Mouse (Mus musculus): ENCODE data around the gene Gm11564.
"Not testable (repeated sequence)": the region's sequence is repeated elsewhere in the genome, so short reads cannot be mapped to it uniquely, and the experiment has no call there.

Gene Gm11564

DNA sequence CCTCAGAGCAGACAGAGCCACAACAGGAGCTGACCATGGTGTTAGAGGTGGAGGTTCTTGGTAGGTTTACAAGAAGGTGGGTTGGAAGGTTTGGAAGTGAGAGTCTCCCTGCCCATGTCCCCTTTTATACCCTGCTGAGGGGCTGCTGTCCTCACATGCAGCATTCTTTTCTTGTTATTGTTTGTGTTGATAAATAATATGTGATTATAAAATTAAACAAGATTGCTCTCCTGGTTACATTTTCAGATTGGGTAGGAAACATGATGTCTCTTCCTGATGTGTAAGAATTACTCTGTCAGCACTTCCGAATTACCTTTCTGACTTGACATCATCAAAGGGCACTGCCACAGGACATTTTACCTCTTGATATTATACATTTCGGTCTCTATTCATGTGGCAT is at the start of gene Gm11564:
Gene Gm11564 (minus strand): TSS at position 101 of the 400 bp plus-strand sequence.
- DNase-seq (ENCODE audit: extremely low read depth, insufficient read length, low spot score), result not testable (repeated sequence)

DNA sequence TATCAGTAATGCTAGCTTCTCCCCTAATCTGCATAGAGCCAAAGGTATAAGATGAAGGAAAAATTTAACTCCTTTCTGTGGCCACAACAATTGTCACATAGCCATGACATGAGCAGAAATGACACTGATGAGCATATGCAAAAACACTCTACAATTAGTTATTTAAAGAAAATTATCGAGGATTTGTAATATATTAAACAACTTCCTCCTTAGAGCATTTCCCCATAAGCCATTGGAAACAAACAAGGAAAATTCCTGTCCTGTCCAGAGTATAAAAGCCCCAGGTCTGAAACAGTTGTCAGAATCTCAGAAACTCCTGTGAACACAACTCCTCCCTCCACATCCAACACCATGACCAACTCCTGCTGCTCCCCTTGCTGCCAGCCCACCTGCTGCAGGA is 48.7 kb upstream of the Gm11564 start, which contains the start of gene Gm11559:
Gene Gm11559 (plus strand): TSS at position 301 of the 400 bp plus-strand sequence.
- DNase-seq (ENCODE audit: extremely low read depth, insufficient read length, low spot score), result not testable (repeated sequence)

DNA sequence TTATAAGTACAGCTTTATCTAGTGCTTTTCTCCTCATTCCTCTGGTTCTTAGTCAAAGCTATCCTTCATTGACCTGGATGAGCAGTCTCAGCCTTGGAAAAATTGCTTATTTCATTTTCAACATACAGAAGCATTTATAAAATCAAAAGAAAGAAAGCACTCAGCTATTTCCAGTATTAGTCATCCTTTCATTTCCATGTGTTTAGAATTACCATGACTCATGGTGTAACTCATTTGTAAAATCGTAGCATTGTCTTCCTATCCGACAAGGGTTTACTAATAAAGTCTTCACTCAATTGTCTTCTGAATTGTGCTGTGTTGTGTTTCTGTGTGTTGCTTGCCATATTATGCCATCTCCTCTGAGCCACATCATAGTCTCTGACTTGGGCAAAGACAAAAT is 43.3 kb upstream of the Gm11564 start:
- DNase-seq (ENCODE audit: extremely low read depth, insufficient read length, low spot score), result no peak

DNA sequence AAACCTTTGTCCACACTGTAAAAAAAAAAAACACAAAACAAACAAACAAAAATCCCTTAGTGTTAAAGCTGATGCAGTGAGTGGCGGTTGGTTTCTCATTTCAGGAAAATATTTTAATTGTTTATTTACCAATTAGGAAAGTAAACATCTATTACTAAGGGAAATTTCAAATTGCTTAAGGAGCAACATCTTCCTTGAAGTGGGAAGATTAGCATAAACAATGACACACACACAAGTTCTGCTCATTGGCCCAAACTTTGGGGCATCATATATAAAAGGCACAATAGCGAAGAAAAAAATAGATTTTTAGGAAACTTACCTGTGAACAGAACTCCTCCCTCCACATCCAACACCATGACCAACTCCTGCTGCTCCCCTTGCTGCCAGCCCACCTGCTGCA is 42.2 kb upstream of the Gm11564 start, which contains the start of gene Gm11568:
Gene Gm11568 (plus strand): TSS at position 301 of the 400 bp plus-strand sequence.
- DNase-seq (ENCODE audit: extremely low read depth, insufficient read length, low spot score), result no peak

DNA sequence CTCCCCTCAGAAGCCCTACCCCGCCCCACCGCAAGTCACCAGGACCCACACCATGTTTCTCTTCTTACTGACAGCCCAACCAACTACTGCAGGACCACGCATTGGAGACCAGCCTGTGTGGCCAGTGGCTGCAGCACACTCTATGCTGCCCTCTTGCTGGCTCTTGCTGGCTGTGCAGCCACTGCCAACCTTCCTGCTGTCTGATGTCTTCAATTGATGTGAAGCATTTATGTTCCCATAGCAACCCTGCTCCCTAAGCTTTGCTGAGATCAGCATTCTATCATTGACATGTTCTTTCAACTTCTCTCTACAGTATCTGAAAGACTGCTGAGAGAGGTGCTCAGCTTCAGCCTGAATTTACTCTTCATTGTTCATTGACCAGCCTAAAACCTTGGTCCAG is 38.7 kb upstream of the Gm11564 start:
- DNase-seq (ENCODE audit: extremely low read depth, insufficient read length, low spot score), result no peak

DNA sequence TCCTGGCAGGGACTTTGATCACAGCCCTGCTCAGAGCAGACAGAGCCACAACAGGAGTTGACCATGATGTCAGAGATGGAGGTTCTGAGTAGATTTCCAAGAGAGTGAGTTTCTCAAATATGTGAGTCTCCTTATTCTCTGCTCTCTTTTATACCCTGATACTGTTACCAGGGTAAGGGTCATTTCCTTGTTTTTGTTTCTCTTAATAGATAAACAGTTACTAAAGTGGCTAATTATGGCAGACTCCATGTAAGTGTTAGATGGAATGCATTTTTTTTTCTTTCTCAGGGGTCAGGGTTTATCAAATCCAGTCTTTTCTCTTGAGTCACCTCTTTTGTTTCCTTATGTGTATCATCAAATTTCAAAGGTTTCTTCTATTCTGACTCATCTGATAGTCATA is 36.0 kb upstream of the Gm11564 start, which contains the start of gene Krtap4-16:
Gene Krtap4-16 (minus strand): TSS at position 101 of the 400 bp plus-strand sequence.
- no peak for DNase-seq (ENCODE audit: extremely low read depth, insufficient read length, low spot score)

DNA sequence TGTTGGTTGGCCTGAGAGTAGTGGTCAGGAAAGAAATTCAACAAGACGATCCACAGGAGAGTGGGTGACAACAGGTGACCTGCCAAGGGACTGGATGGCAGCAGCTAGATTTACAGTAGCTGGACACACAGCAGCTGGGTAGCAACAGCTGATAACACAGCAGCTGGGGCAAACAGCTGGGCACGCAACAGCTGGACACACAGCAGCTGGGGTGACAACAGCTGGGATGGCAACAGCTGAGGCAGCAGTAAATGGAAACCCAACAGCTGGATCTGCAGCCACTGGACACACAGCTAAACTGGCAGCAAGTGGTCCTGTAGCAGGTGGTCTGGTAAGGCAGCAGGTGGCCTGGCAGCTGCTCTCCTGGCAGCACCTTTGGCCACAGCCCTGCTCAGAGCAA is 31.3 kb upstream of the Gm11564 start:
- no peak for DNase-seq (ENCODE audit: extremely low read depth, insufficient read length, low spot score)

DNA sequence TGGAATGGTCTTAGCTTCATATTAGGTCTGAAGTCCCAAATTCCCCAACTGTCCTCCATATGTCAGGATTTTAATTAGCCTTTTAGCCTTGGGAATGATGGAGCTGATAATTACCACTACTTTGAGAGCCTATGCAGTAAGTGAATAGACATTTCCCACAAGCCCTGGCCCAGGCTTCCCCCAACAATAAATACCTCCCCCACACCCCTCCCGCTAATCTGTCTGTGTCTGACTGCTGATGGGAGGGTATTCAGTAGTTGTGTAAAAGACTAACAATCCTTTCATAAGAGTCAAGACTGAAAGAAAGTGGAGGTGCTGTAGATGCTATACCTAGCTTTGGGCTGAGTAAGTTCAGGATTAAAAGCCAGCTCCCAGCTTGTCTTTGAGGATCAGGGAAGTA is 26.7 kb upstream of the Gm11564 start:
- DNase-seq (ENCODE audit: extremely low read depth, insufficient read length, low spot score), result no peak

DNA sequence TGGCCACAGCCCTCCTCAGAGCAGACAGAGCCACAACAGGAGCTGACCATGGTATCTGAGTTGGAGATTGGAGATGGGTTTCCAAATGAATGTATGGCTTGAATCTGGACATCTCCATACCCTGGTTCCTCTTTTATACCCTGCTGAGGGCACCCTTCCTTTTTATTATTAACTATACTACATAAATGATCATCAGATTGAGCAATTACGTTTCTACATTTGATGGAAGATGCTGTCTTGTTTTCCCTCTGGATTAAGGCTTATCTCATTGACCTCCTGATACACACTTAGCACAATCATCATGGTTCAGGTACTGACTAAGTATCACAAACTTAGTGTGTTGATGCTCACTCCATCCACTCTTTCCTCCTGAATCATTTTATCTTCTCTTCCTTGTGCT is 22.5 kb upstream of the Gm11564 start, which contains the start of gene 2300003K06Rik:
Gene 2300003K06Rik (minus strand): TSS at position 101 of the 400 bp plus-strand sequence.
- no peak for DNase-seq (ENCODE audit: extremely low read depth, insufficient read length, low spot score)

DNA sequence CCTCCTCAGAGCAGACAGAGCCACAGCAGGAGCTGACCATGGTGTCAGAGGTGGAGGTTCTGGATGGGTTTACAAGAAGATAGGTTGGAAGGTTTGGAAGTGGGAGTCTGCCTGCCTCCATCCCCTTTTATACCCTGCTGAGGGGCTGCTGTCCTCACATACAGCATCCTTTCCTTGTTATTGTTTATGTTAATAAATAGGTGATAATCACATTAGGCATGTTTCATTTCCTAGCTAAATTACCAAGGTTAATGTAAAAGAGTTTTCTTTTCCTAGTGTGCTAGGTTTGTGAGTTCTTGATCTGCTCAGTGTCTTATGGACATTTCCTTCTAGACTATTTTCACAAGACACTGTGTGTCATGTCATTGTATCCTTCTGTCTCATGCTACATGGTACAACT is 5.7 kb downstream of the Gm11564 start, which contains the start of gene Krtap4-13:
Gene Krtap4-13 (minus strand): TSS at position 101 of the 400 bp plus-strand sequence.
- not testable (repeated sequence) for DNase-seq (ENCODE audit: extremely low read depth, insufficient read length, low spot score)

DNA sequence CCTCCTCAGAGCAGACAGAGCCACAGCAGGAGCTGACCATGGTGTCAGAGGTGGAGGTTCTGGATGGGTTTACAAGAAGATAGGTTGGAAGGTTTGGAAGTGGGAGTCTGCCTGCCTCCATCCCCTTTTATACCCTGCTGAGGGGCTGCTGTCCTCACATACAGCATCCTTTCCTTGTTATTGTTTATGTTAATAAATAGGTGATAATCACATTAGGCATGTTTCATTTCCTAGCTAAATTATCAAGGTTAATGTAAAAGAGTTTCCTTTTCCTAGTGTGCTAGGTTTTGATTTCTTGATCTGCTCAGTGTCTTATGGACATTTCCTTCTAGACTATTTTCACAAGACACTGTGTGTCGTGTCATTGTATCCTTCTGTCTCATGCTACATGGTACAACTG is 11.1 kb downstream of the Gm11564 start, which contains the start of gene Gm11554:
Gene Gm11554 (minus strand): TSS at position 101 of the 400 bp plus-strand sequence.
- DNase-seq (ENCODE audit: extremely low read depth, insufficient read length, low spot score), result not testable (repeated sequence)

DNA sequence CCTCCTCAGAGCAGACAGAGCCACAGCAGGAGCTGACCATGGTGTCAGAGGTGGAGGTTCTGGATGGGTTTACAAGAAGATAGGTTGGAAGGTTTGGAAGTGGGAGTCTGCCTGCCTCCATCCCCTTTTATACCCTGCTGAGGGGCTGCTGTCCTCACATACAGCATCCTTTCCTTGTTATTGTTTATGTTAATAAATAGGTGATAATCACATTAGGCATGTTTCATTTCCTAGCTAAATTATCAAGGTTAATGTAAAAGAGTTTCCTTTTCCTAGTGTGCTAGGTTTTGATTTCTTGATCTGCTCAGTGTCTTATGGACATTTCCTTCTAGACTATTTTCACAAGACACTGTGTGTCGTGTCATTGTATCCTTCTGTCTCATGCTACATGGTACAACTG is 16.6 kb downstream of the Gm11564 start, which contains the start of gene Gm11569:
Gene Gm11569 (minus strand): TSS at position 101 of the 400 bp plus-strand sequence.
- DNase-seq (ENCODE audit: extremely low read depth, insufficient read length, low spot score), result not testable (repeated sequence)

DNA sequence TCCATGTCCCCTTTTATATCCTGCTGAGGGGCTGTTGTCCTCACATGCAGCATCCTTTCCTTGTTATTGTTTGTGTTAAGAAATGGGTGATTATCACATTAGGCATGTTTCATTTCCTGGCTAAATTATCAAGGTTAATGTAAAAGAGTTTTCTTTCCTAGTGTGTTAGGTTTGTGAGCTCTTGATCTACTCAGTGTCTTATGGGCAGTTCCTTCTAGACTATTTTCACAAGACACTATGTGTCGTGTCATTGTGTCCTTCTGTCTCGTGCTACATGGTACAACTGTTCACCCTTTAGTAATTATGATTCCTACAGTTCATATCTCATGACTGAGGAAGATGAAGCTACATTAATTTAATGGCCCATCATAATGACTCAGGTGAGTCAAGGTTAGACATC is 22.1 kb downstream of the Gm11564 start, which contains the start of gene Gm11596:
Gene Gm11596 (minus strand): TSS at position 101 of the 400 bp plus-strand sequence.
- DNase-seq (ENCODE audit: extremely low read depth, insufficient read length, low spot score), result no peak

DNA sequence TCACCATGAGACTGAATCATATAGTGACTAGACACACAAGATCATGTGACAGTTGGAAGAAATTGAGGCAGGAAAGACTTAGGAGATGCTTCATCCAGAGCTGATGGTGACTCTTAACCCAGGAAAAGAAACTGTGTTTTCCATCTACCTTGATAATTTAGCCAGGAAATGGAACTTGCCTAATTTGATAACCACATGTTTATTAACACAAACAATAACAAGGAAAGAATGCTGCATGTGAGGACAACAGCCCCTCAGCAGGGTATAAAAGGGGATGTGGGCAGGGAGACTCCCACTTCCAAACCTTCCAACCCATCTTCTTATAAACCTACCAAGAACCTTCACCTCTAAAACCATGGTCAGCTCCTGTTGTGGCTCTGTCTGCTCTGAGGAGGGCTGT is 30.6 kb downstream of the Gm11564 start, which contains the start of gene Krtap4-9:
Gene Krtap4-9 (plus strand): TSS at position 301 of the 400 bp plus-strand sequence.
- DNase-seq (ENCODE audit: extremely low read depth, insufficient read length, low spot score), result not testable (repeated sequence)

DNA sequence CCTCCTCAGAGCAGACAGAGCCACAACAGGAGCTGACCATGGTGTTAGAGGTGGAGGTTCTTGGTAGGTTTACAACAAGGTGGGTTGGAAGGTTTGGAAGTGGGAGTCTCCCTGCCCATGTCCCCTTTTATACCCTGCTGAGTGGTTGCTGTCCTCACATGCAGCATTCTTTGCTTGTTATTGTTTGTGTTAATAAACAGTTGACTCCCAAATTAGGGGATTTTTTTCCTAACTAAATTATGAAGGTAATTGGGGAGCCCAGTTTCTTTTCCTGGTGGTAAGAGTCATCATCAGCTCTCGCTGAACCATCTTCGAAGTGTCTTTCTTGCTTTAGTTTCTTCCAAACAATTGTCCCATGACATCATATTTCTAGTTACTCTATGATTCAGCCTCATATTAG is 34.9 kb downstream of the Gm11564 start, which contains the start of gene Krtap4-8:
Gene Krtap4-8 (minus strand): TSS at position 101 of the 400 bp plus-strand sequence.
- DNase-seq (ENCODE audit: extremely low read depth, insufficient read length, low spot score), result no peak

DNA sequence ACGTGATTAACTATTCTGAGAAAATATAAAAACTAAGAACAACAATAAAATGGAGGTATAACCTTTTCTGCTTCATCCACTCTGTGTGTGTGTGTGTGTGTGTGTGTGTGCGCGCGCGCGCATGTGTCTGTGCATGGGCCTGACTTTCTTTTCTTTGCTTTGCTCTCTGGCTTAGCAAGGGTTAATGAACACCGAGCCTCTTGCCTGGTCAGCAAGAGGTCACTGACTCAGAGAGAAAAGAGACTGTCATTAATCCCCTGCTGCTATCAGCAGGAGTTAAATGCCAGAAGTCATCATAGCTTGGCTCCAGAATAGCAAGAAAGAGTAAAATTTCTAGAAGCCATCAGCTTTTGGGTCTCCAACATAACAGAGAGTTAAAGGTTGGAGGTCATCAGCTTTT is 37.1 kb downstream of the Gm11564 start:
- DNase-seq (ENCODE audit: extremely low read depth, insufficient read length, low spot score), result no peak

DNA sequence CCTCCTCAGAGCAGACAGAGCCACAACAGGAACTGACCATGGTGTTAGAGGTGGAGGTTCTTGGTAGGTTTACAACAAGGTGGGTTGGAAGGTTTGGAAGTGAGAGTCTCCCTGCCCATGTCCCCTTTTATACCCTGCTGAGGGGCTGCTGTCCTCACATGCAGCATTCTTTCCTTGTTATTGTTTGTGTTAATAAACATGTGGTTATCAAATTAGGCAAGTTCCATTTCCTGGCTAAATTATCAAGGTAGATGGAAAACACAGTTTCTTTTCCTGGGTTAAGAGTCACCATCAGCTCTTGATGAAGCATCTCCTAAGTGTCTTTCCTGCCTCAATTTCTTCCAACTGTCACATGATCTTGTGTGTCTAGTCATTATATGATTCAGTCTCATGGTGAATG is 42.7 kb downstream of the Gm11564 start, which contains the start of gene Gm11595:
Gene Gm11595 (minus strand): TSS at position 101 of the 400 bp plus-strand sequence.
- not testable (repeated sequence) for DNase-seq (ENCODE audit: extremely low read depth, insufficient read length, low spot score)

DNA sequence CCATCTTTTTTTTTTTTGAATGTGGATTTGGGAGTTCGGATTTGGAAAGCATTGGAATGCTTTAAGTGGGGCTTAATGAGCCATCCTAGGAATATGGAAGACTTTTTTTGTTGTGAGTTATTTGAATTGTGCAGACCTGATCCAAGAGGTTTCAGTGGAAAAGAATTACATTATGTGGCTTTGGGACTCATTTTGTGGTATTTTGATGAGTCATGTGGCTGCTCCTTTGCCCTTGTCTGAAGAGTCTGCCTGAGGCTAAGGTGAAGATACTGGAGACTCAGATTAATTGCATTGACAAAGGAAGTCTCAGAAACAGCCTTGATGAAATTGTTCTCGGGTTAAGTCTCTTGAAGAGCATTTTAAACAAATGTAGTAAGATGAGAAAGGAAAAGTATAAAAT is 47.1 kb downstream of the Gm11564 start:
- DNase-seq (ENCODE audit: extremely low read depth, insufficient read length, low spot score), result peak; percentile 30

All from 3134 (cell line).